Mouse (Mus musculus) adrenal gland, postnatal 25 days (tissue): Measurements from ENCODE around the gene Spire2. TPM values are rescaled to one million over a fixed set of nuclear protein-coding genes. Genes with fewer than 3 reads are reported as not detected.

Experiments used
- DNase-seq: peaks from one replicate; pipeline ENCODE4 v3.0.0; 2021; ENCODE audit warnings: mixed read lengths
- total RNA-seq: library from RNA; stranded (reverse); gene quantifications from 2 replicates; pipeline ENCODE4 v1.2.3, GENCODE M21; 2021

Spire2 gene
- total RNA-seq, 1 experiment from 2014 or later: 2.2 TPM

DNA sequence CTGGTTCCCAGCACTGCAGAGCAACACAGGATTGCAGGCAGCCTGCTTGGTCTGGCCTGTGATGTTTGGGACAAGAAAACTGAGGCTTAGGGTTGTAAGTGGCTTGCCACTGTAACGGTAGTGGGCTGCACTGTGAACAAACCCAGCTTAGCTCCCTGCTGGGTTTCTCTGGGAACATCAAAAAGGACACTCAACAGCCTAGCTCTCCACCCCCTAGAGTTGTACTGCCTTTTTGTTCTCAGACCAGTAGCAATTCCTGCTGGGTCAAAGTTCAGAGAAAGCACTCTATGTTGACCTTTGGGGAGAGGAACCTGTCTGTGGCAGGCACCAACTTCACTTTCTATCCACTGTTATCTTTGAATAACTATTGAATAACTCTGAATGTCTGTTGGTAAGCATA, 2.0 kb downstream of the Spire2 start:
- no peak for DNase-seq

DNA sequence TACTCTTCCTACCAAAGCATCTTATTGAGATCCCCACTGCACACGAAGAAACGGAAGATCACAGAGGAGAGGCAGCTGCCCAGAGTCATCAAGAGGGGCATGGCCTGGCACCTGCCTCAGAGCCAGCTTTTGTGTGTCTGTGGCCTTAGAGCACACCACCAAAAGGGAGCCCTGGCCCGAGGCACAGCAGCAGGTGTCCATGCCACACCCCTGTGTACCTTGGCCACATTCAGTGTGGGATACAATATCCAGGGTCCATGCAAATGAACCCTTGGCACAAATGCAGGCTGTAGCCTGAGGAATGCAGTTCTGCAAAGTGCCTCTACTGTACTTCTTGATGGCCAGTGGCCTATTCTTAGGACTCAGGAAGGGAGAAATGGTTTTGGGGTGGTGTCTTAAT, 5.0 kb downstream of the Spire2 start:
- DNase-seq: no peak

DNA sequence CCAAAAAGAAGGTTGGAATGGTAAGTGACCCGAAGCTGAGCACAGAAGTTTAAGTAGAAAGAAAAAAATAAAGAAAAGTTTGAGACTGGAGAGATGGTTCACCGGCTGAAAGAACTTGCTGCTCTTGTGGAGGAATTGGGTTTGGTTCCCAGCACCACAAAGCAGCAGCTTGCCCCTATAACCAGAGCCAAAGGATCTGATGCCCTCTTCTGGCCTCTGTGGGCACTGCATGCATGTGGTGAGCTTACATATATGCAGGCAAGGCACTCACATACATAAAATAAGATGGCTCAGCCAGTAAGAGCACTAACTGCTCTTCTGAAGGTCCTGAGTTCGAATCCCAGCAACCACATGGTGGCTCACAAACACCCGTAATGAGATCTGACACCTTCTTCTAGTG, 7.6 kb downstream of the Spire2 start:
- no peak for DNase-seq

DNA sequence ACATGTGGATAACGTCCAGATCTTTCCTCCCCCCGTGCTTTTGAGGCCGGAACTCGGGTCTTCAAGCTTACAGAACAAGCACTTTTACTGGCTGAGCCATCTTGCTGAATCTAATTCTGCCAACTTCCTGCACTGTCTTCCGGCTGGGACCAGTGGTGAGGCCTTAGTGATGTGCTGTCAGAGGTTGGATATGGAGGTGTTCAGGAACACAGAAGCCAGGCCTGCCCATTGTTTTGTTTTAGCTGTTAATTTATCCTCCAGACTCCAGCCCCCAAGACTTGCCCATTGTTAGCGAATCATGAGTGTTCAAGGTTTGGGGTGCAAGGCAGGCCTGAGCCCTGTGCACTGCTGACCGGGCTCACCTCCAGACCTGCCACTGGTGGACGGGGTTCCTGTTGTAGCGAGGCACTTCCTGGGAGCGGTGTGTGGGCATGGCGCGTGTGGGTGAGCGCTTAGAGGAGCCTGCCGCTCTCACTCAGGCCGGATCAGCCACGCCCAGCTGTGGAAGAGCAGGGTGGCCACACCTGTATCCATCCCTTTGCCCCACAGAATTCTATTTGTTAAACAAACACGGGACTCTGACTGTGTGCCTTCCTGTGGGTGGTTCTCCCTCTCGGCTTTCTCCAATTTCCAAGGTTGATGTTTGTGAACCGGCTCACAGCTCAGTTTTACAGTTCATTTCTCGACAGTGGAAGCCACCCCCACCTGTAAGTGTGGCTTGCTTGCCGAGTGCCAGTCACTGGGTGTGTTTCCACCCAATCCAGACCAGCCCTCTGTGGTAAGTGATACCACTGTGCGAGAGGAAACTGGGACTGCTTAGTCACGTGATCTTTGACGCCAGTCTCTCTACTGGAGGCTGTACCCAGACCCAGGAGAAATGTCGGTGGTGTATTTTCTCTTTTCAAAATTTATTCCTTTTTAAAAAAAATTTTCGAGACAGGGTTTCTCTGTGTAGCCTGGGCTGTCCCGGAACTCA, 8.8 kb downstream of the Spire2 start:
- no peak for DNase-seq

DNA sequence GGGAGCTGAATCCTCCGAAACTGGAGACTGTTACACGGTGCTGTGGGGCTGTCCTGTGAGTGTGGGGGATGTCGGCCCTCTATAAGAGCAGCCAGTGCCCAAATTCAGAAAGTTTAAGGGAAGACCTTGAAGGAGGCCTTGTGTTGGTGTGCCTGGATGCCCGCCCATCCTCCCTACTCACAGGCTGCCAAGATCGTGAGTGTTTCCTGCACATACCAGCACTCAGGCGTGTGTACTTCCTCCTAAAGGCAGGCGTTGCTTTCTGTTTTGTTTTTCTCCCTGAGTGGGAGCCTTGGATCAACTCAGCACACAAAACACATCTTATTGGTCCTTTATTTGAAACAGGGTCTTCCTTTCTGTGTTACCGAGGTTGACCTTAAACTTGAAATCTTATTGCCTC, 9.7 kb downstream of the Spire2 start:
- DNase-seq: no peak

DNA sequence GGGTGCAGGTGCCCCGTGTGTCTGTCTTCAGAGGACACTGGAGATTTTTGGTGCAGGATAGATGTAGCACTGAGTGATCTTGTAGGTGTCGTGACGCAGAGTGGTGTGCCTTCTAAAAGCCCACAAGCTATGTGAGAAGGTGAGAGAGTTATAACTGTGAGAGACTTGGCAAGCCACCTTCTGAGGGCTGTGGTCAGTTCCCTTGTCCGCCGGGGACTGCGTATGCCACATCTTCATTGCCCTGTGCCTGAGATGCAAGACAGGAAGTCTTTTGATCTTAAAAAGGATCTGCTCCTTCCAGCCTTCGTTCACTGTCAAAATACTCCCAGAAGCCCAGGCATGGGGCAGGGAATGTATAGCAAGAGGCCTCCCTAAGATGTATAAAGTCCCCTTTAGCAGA, 10.4 kb downstream of the Spire2 start:
- DNase-seq: no peak

DNA sequence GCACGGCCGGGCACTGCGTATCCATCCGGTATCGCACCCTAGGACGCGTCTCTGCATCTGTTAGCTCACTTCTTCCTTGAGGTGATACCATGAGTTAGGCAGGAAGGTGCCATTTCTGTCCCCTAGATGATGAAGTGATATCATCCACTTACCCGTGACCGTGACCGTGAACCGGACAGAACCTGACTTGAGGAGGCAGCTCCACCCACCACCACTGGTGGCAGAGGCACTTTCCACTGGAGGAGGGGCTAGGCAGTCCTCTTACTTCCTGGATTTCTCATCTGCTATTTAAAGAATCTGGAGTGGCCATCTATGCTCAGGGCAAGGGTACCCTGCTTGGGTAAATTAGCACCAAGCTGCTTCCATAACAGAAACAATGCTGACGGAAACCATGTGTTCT, 10.9 kb downstream of the Spire2 start:
- no peak for DNase-seq

DNA sequence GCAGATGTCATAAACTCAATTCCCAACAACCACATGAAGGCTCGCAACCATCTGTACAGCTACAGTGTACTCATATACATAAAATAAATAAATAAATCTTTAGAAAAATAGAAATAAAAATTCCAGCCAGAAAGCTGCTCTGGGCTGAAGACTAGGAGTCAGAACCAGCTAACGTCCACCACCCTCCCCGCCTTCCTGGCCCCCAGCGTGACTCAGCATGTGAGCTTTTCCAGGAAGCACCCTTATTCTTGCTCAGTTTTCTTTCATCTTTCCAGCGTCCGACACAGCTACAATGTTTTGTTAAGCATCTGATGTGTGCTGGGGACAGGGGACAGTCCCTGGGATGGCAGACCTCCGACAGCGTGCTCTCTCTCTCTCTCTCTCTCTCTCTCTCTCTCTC, 12.6 kb downstream of the Spire2 start:
- DNase-seq: no peak

DNA sequence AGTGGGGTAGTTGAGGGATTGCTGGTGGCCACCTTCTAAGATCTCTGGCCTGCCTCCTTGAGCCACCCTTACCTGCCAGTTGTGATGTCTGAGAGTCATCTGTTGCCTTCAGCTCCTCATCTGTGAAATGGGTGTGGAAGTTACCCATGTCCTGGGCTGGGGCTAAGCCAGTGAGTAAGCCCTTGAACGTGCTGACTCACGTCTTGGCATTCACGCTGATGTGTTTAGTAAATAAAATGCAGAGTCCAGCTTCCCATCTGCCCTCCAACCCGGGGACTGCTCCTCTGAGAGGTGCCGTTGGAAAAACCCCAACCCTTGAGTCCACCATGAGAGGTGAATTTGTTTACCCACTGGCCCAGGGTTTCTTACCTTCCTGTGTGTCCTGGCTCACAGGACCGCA, 13.3 kb downstream of the Spire2 start:
- DNase-seq: peak; percentile 26

DNA sequence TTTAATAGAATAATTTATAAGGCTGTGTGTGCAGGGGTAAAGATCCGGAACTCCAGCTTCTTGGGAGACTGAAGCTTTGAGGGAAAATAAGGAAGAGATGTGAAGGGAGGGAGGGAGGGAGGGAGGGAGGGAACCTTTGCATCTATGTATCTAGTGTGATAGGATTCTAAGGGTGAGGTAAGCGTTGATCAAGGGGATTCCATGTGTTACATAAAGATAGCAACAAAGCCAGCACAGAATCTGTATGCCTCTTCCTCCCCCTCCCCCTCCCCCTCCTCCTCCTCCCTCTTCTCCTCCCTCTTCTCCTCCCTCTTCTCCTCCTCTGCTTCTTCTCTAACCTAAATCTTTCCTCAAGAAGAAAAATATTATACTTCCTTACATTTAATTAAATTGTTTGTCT, 14.8 kb downstream of the Spire2 start:
- DNase-seq: no peak

DNA sequence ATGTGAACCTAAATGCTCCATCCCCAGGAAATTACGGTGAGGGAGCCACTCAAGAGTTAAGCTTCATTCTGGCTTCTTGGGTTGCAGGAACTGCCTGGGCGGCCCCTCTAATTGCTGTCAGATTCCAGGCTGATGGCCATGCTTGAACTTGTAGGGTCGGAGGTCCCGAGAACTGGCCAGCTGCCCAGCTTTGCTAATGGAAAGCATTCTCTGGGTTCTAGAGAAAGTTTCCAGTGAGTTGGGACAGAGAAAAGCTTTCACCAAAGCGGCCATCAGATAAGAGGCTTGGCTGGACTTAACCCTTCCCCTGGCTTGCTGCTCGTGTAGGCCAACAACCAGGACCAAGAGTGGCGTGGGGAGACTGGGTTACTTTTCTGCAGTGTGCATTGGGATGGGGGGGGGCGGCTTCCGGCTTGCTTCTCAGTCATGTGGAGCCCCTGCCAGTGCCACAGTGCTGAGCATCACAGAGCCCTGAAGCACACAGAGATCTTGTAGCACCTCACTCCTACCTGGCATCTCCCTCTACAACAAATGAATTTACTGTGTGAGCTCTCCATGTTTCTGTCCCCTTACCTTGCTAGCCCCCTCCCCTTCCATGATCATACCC, 15.8 kb downstream of the Spire2 start:
- DNase-seq: peak; percentile 26

DNA sequence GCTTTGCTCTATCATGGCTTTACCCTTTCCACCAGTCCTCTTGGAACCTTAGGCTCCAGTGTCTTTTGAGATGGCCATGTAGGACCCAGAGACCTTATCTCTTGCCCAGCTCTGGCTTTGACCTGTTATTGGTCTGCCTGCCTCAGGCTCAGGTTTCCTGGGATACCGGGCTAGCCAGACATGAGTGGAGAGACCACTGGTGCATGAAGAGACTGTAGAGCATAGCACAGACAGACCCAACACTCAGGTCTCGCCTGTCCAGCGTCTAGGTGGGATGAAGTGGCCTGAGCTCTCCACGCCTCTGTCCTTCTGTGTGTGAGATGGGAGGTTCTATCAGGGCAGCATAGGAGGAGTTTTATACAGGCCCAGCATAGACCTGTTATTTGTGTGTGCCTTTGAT, 16.6 kb downstream of the Spire2 start:
- no peak for DNase-seq

DNA sequence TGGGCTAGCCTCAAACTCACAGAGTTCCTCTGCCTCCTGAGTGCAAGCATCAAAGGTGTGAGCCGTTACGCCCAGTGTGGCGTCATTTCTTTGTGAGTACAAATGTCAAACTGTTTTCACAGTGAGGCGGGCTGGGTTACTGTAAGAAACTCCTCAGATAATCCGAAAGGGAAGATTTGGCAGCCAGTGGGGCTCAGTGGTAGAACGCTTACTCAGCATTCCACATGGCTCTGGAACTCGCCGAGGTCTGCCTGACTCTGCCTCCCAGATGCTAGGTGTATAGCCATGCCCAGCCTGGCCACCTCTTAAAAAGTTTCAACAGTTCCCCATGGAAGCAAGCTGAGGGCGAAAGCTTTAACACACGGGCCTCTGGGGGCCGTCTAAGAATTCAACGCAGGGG, 19.6 kb downstream of the Spire2 start:
- no peak for DNase-seq

DNA sequence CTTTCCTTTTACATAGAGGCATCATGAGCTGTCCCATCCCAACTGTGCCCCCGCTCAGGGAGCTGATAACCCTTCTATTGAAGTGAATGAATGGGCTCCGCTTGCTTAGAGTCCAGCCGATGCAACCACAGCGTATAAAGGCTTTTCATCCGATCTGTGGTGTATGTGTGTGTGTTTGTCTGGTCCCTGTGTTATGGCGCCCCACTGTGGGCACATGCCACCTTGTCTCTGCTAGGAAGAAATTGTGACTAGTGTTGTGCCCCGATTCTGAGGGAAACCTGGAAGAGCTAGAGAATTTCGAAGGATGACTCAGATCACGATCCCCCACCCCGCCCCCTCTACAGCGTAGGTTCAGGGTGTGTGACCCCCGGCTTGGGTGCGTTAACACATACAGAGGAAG, 20.3 kb downstream of the Spire2 start:
- DNase-seq: peak; percentile 45

DNA sequence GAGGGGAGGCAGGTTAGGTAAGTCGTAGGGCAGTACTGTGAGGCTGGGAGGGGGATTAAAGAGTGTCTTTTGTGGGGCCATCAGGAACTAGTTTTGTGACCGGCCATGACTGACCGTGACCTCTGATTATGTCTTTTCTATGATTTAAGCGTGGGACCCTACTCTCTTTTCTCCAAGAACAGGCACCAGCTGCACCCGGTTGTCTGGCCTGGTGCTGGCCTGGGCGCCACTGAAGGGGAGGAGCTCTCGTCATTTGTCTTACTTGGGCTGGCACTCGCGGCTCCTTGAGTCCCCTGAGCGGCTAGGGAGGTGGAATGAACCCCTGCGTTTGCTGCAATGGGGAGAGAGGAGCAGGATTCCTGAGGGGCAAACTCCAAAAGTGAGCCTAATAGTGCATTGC, 20.7 kb downstream of the Spire2 start:
- no peak for DNase-seq

DNA sequence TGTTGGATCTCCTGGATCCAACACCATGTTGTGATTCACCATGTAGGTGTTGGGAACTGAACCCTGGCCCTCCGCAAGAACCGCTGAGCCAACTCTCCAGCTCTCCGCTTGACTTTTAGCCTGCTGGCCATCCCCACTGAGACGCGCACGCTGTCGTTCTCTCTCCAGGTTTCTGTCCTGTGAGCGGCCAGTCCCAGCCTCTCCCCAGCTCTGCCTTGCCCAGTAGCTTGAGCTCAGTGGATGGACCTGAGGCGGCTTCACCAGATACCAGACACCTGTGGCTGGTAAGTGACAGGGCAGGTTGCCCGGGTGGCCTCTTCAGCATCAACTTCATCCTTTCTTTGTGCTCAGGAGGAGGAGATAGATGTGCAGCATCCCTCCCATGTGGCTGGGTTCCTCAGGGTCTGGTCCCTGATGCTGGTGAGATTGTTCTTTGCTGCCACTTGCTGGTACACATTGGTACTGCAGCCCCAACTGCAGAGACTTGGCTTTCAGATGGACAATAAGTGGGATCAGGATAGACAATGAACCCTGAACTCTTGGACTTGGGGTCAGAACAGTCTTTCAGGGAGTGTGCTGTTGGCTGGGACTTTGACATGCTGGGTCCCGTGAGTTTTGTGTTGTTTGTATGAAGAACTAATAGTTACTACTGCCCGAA, 28.7 kb downstream of the Spire2 start:
- peak; percentile 70 for DNase-seq

DNA sequence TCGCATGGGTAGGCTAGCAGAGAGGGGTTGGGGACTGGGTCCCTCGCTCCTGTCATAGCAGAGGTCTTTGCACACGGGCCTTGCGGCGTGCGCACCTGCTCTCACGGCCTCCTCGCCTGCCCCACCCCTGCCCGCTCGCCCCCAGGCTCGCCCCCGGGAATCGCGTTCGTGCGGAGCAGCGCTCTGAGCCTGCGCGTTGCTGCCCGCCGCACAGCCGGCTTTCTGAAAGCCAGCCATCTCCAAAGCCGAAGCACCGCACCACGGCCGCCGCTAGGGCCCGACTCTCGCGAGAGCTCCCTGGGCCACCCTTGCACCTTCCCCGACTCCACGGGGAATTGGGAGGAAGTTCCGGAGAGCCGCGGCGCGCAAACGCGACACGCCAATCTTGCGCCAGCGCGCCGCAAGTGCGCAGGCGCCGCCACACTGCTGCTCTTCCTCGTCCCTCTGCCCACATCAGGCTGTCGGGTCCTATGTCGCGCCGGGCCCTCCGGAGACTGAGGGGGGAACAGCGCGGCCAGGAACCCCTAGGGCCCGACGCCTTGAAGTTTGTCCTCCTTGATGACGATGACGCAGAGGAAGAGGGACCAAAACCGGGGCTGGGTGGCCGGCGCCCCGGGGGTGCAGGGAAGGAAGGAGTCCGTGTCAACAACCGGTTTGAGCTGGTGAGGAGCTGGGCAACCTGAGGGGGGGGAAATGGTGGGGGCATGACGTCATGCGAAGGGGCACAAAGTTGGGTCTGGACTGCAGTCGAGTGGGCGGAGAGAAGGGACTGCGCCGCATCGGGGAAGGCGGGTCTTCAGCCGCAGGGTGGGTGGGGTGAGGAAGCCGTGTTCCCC, 41.1 kb downstream of the Spire2 start, which contains the start of gene Tcf25:
Gene Tcf25 (plus strand): TSS at position 351 of the 836 bp plus-strand sequence.
- DNase-seq: peak; percentile 95

DNA sequence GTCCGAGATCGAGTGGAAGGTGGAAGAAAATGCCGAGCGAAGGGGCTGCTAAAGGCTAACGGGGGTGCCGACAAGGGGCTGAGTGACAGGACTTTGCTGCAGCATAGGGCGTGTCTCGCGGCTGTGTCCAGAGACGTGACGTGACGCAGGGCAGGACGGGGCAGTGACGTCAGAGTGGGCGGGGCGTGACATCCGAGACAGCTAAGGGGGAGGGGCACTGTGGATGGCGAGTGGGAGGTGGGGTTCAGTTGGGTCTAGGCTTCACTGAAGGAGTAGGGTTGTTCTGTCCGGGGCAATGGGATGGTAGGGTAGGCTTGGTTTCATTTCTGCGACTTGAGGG, 41.7 kb downstream of the Spire2 start:
- peak; percentile 97 for DNase-seq

DNA sequence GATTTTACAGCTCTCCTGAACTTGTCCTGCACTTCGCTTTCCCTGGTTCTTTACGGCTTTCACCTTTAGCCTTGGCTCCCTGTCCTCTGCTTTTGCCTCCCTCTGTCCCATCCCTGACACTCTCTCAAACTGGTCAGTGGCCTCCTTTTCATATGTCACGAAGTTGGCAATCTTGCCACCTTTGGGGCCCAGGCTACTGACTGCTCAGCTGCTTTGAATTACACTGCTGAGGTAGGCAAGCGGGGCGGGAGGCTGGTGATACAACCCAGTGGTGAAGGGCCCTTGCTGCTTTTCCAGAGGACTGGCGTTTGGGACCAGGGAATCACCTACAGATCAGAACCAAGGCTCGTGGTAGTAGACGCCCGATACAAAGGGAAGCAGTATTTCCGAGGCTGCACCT, 43.2 kb downstream of the Spire2 start:
- DNase-seq: no peak

DNA sequence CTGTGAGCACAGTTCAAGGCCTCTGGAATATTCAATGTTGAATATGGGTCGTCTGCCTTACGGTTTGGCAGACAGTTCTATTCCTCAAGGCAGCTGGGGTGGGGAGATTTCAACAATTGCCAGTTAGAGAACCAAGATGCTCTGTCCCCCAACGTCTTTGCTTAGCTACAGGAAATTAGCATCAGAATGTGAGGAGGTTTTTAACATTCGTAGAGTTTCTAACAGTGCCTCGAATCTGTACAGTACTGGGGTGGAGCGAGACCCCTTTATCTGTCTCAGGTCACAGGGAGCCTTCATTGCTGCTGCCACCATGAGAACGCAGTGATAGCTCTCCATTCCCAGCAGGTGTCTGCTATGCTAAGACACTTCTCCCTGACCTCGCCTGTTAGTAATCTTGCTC, 43.6 kb downstream of the Spire2 start:
- DNase-seq: no peak

DNA sequence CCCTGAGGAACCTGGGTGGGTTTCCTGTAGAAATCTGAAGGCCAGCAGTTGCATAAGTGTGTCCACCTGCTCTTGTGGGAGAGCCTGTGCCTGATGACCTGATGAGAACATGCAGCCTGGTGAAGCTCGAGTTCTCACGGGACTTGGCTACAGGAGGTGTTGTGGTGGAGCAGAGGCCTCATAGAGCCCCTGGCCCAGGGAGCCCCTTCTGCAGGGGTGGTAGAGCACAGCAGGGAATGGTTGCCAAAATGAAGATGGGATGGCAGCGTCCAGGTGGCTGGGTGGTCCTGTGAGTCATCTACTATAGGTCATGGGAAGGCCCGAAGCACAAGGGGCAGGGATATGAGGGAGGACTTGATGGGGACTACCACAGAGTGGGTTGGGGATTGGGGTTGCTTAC, 49.2 kb downstream of the Spire2 start:
- DNase-seq: no peak

DNA sequence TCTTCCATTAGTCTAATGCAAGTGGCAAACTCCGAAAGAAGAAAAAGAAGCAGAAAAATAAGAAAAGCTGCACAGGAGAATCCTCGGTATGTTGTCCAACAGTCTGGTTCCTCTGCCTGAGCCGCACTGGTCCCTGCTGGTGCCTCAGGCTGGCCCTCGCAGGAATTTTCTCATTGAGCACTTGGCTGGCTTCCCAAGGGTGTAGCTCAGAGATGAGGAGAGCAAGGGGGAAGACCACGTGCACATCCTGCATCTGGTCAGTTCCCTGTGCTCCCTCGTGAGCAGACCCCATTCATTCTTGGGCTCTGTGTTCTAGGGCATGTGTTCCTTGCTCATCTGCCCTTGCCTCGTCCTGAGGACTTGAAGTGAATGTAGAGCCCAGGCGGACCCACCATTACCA, 50.0 kb downstream of the Spire2 start:
- DNase-seq: no peak
